7 mouse cellular contexts compared by ENCODE assay signal in the genomic region with DNA sequence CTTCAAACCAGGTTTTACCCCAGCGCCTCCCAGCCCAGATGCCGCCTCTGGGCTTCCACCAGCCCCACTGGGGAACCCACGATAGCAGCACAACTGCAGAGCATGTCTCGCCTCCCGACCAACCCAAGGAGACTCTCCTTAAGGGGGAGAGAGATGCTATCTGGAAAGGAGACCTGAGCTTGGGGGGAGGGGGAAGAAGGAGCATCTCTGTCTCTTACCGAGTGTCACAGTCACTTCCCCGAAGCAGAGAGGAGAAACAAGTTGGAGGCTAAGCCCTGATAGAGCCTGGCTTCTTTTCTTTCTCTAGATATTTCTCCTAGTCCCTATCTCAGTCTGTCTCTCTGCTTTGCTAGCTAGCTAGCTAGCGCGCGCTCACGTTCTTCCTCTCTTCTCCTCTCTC. TPM values are rescaled to one million over a fixed set of nuclear protein-coding genes. Genes with fewer than 3 reads are reported as not detected.
A peak's percentile ranks its signal among the peaks of the same experiment; 100 is the strongest.
DNase-seq lines count a peak whose midpoint lies in the region; ATAC-seq and TF ChIP-seq lines count a peak whose summit lies in the region.

No protein-coding gene starts in this region.

- H3K9ac ChIP-seq in liver, embryonic 11.5 days (ENCODE audit: low read depth, low read length): no peak overlapping the region
- no peak overlapping the region for H3K9ac ChIP-seq in liver, postnatal 0 days (replicated peaks)
- peak overlapping the region; percentile 50 for H3K9ac ChIP-seq in forebrain, embryonic 13.5 days
- no peak overlapping the region for H3K9ac ChIP-seq in limb, embryonic 12.5 days (replicated peaks)

- no peak for ATAC-seq in liver, embryonic 11.5 days (replicated peaks; ENCODE audit: low FRiP score)
- ATAC-seq in liver, postnatal 0 days: no peak
- ATAC-seq in forebrain, embryonic 13.5 days: peak; percentile 84
- no peak for ATAC-seq in limb, embryonic 12.5 days (ENCODE audit: insufficient number of reproducible peaks, insufficient read depth, low FRiP score, low TSS enrichment, low read depth)

- no peak for TF ChIP-seq CTCF in liver, postnatal 0 days (IDR thresholded peaks at IDR 0.05; ENCODE audit: low read depth)

- 12% methylated on average over 11 of the region's 11 CpGs for WGBS in liver, embryonic 11.5 days
- 10% methylated on average over 11 of the region's 11 CpGs for WGBS in liver, postnatal 0 days (ENCODE audit: insufficient replicate concordance)
- 8% methylated on average over 7 of the region's 11 CpGs for WGBS in forebrain, embryonic 13.5 days
- 13% methylated on average over 11 of the region's 11 CpGs for WGBS in limb, embryonic 12.5 days

- H3K4me3 ChIP-seq in liver, embryonic 11.5 days (ENCODE audit: low read depth, low read length): 0 out of 2 replicates have a peak overlapping the region, but pooled peaks have one; percentile 5
- no peak overlapping the region for H3K4me3 ChIP-seq in liver, postnatal 0 days (ENCODE audit: low read depth, low read length)
- H3K4me3 ChIP-seq in forebrain, embryonic 13.5 days: peak overlapping the region; percentile 41
- peak overlapping the region; percentile 33 for H3K4me3 ChIP-seq in limb, embryonic 12.5 days (replicated peaks)

- TF ChIP-seq EP300 in liver, postnatal 0 days (IDR thresholded peaks at IDR 0.05; ENCODE audit: low read depth): no peak

- H3K27me3 ChIP-seq in liver, embryonic 11.5 days (replicated peaks; ENCODE audit: control insufficient read depth, insufficient read depth, low read length): peaks cover 9% of the 10 kb centered on the region
- H3K27me3 ChIP-seq in liver, postnatal 0 days (ENCODE audit: insufficient read depth, low read length): peaks cover 4% of the 10 kb centered on the region; the same call in 1 of the 2 replicates
- no peaks in the 10 kb centered on the region for H3K27me3 ChIP-seq in forebrain, embryonic 13.5 days
- peaks cover 12% of the 10 kb centered on the region; the same call in 1 of the 2 replicates for H3K27me3 ChIP-seq in limb, embryonic 12.5 days

- DNase-seq in liver, embryonic 11.5 days (ENCODE audit: low spot score): no peak
- no peak for DNase-seq in liver, postnatal 0 days
- DNase-seq in right cerebral cortex, postnatal 25 days: peak; percentile 13
- no peak for DNase-seq in testis, postnatal 10 days (ENCODE audit: low spot score)
- no peak for DNase-seq in adrenal gland, postnatal 25 days

- H3K27ac ChIP-seq in liver, embryonic 11.5 days (ENCODE audit: low read depth, low read length): no peak overlapping the region
- H3K27ac ChIP-seq in liver, postnatal 0 days (ENCODE audit: low read depth): no peak overlapping the region
- peak overlapping the region; percentile 51 for H3K27ac ChIP-seq in forebrain, embryonic 13.5 days
- no peak overlapping the region for H3K27ac ChIP-seq in limb, embryonic 12.5 days

- H3K4me1 ChIP-seq in liver, embryonic 11.5 days (replicated peaks; ENCODE audit: control insufficient read depth, insufficient read depth, low read length): no peaks in the 10 kb centered on the region
- no peaks in the 10 kb centered on the region for H3K4me1 ChIP-seq in liver, postnatal 0 days (ENCODE audit: insufficient read depth)
- 0 out of 2 replicates have a peak, but pooled peaks cover 5% of the 10 kb centered on the region for H3K4me1 ChIP-seq in forebrain, embryonic 13.5 days
- 0 out of 2 replicates have a peak, but pooled peaks cover 3% of the 10 kb centered on the region for H3K4me1 ChIP-seq in limb, embryonic 12.5 days (replicated peaks)

- H3K4me2 ChIP-seq in liver, embryonic 11.5 days: peak overlapping the region; percentile 43
- H3K4me2 ChIP-seq in liver, postnatal 0 days (ENCODE audit: low read depth, low read length): no peak overlapping the region
- peak overlapping the region; percentile 60 for H3K4me2 ChIP-seq in forebrain, embryonic 13.5 days
- peak overlapping the region; percentile 56 for H3K4me2 ChIP-seq in limb, embryonic 12.5 days

- H3K9me3 ChIP-seq in liver, embryonic 11.5 days (ENCODE audit: control insufficient read depth, low read length): no peaks in the 10 kb centered on the region
- no peaks in the 10 kb centered on the region for H3K9me3 ChIP-seq in liver, postnatal 0 days (ENCODE audit: low read length)
- no peaks in the 10 kb centered on the region for H3K9me3 ChIP-seq in forebrain, embryonic 13.5 days (replicated peaks)
- H3K9me3 ChIP-seq in limb, embryonic 12.5 days: no peaks in the 10 kb centered on the region

- no peaks in the 10 kb centered on the region for H3K36me3 ChIP-seq in liver, embryonic 11.5 days (ENCODE audit: control insufficient read depth, insufficient read depth, low read length)
- no peaks in the 10 kb centered on the region for H3K36me3 ChIP-seq in liver, postnatal 0 days (replicated peaks; ENCODE audit: insufficient read depth, low read length)
- H3K36me3 ChIP-seq in forebrain, embryonic 13.5 days (ENCODE audit: poor library complexity, severe bottlenecking): no peaks in the 10 kb centered on the region
- no peaks in the 10 kb centered on the region for H3K36me3 ChIP-seq in limb, embryonic 12.5 days

RNA-seq across cellular contexts. Expression of a gene that starts 0.9 kb away (rescaled TPM):
- polyA plus RNA-seq in liver, embryonic 11.5 days (2014; fragmentation: Nextera tagmentation; extraction: Ambion mirVana): 0.26 and 0.30 TPM in 2 replicates
- 0.07 and 0.09 TPM in 2 replicates for polyA plus RNA-seq in liver, postnatal 0 days (2015; fragmentation: Nextera tagmentation; extraction: Ambion mirVana)
- 7.9 and 11.4 TPM in 2 replicates for polyA plus RNA-seq in forebrain, embryonic 13.5 days (2015; fragmentation: Nextera tagmentation; extraction: Ambion mirVana)
- 1.4 TPM in 2 replicates for polyA plus RNA-seq in limb, embryonic 12.5 days (2016; fragmentation: Nextera tagmentation; extraction: Ambion mirVana)
- total RNA-seq in adrenal gland, postnatal 25 days (2021): 0.43 and 0.52 TPM in 2 replicates
